8 mouse cellular contexts compared by ENCODE assay signal in the genomic region with DNA sequence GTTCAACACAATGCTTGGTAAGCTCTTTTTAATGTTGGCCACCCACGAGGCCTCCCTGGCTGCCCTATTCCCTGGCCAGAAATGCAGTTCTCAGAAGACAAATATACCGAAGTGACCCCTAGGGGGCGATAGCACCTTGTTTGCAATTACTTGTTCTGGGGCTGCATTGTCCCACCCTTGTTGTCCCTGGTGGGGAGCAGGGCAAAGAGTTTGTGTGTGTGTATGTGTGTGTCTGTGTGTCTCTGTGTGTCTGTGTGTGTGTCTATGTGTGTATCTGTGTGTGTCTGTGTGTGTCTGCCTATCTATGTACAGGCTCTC. TPM values are rescaled to one million over a fixed set of nuclear protein-coding genes. Genes with fewer than 3 reads are reported as not detected.
A peak's percentile ranks its signal among the peaks of the same experiment; 100 is the strongest.
DNase-seq lines count a peak whose midpoint lies in the region; ATAC-seq and TF ChIP-seq lines count a peak whose summit lies in the region.

No protein-coding gene starts in this region.

- intact Hi-C loops in left cerebral cortex, postnatal 25 days (cut with DNase I): no loop called here

- peak; percentile 66; the same call in 1 of the 2 replicates for ATAC-seq in hindbrain, postnatal 0 days
- ATAC-seq in midbrain, embryonic 13.5 days: peak; percentile 56; the same call in 1 of the 2 replicates

- 2% methylated on average over 3 of the region's 3 CpGs for WGBS in forebrain, embryonic 10.5 days
- WGBS in hindbrain, postnatal 0 days: 2% methylated on average over 3 of the region's 3 CpGs
- WGBS in midbrain, embryonic 13.5 days: 2% methylated on average over 3 of the region's 3 CpGs

- H3K4me3 ChIP-seq in bone marrow macrophage, adult 2 months (ENCODE audit: insufficient read depth, low read length): no peak overlapping the region
- no peak overlapping the region for H3K4me3 ChIP-seq in forebrain, embryonic 10.5 days
- no peak overlapping the region for H3K4me3 ChIP-seq in hindbrain, postnatal 0 days (ENCODE audit: low read length)
- no peak overlapping the region for H3K4me3 ChIP-seq in midbrain, embryonic 13.5 days (replicated peaks)

- peak; percentile 81 for TF ChIP-seq CTCF in bone marrow macrophage, adult 2 months (IDR thresholded peaks at IDR 0.05; ENCODE audit: low read depth, low read length)
- TF ChIP-seq CTCF in hindbrain, postnatal 0 days (IDR thresholded peaks at IDR 0.05; ENCODE audit: low read depth): peak; percentile 80

- TF ChIP-seq POLR2A in bone marrow macrophage, adult 2 months (IDR thresholded peaks at IDR 0.05; ENCODE audit: borderline replicate concordance, low read depth, low read length): no peak

- peaks cover 43% of the 10 kb centered on the region for H3K27me3 ChIP-seq in forebrain, embryonic 10.5 days (ENCODE audit: poor library complexity, severe bottlenecking)
- H3K27me3 ChIP-seq in hindbrain, postnatal 0 days (ENCODE audit: insufficient read depth, low read length): no peaks in the 10 kb centered on the region; the same call in 1 of the 2 replicates
- H3K27me3 ChIP-seq in midbrain, embryonic 13.5 days: peaks cover 28% of the 10 kb centered on the region

- H3K27ac ChIP-seq in bone marrow macrophage, adult 2 months (ENCODE audit: insufficient read depth, low read depth, low read length): no peak overlapping the region
- peak overlapping the region; percentile 75; the same call in 1 of the 2 replicates for H3K27ac ChIP-seq in forebrain, embryonic 10.5 days
- H3K27ac ChIP-seq in hindbrain, postnatal 0 days: no peak overlapping the region
- no peak overlapping the region for H3K27ac ChIP-seq in midbrain, embryonic 13.5 days

- no peaks in the 10 kb centered on the region for H3K36me3 ChIP-seq in forebrain, embryonic 10.5 days (replicated peaks)
- H3K36me3 ChIP-seq in hindbrain, postnatal 0 days (ENCODE audit: insufficient read depth, low read length): no peaks in the 10 kb centered on the region
- no peaks in the 10 kb centered on the region for H3K36me3 ChIP-seq in midbrain, embryonic 13.5 days

- no peaks in the 10 kb centered on the region for H3K9me3 ChIP-seq in forebrain, embryonic 10.5 days
- no peaks in the 10 kb centered on the region for H3K9me3 ChIP-seq in hindbrain, postnatal 0 days (ENCODE audit: low read length)
- H3K9me3 ChIP-seq in midbrain, embryonic 13.5 days: no peaks in the 10 kb centered on the region

- DNase-seq in right cerebral cortex, postnatal 14 days: peak; percentile 50
- no peak for DNase-seq in right cerebral cortex, postnatal 36 days (ENCODE audit: low spot score in 2 of 2)
- peak; percentile 76 for DNase-seq in forebrain, embryonic 10.5 days (ENCODE audit: extremely low spot score, low spot score)
- peak; percentile 85 for DNase-seq in hindbrain, postnatal 0 days (ENCODE audit: low spot score)
- peak; percentile 24 to 44 for DNase-seq in left cerebral cortex, postnatal 25 days (ENCODE audit: low spot score in 2 of 2)
- peak; percentile 22 to 37 for DNase-seq in thymus, postnatal 36 days

- no peak overlapping the region for H3K9ac ChIP-seq in hindbrain, postnatal 0 days (replicated peaks; ENCODE audit: low read length)
- H3K9ac ChIP-seq in midbrain, embryonic 13.5 days (replicated peaks): no peak overlapping the region

- no peaks in the 10 kb centered on the region for H3K4me1 ChIP-seq in bone marrow macrophage, adult 2 months (ENCODE audit: control insufficient read depth, insufficient read depth, low read length)
- peaks cover 27% of the 10 kb centered on the region for H3K4me1 ChIP-seq in forebrain, embryonic 10.5 days
- H3K4me1 ChIP-seq in hindbrain, postnatal 0 days (ENCODE audit: insufficient read depth, low read length): 0 out of 2 replicates have a peak, but pooled peaks cover 3% of the 10 kb centered on the region
- H3K4me1 ChIP-seq in midbrain, embryonic 13.5 days (replicated peaks): peaks cover 12% of the 10 kb centered on the region; the same call in 1 of the 2 replicates

- H3K4me2 ChIP-seq in hindbrain, postnatal 0 days (ENCODE audit: low read depth, low read length): no peak overlapping the region
- no peak overlapping the region for H3K4me2 ChIP-seq in midbrain, embryonic 13.5 days (replicated peaks)

RNA-seq across cellular contexts. Expression of gene Htr1d, which starts 8.0 kb away (rescaled TPM):
- polyA plus RNA-seq in bone marrow macrophage, adult 2 months (2012; ENCODE audit: insufficient read depth, insufficient read length, missing spikeins): not detected in 2 replicates
- 0.31 TPM in 1 of 2 replicates, not detected in the other for polyA plus RNA-seq in forebrain, embryonic 10.5 days (2016; fragmentation: Nextera tagmentation; extraction: Ambion mirVana)
- total RNA-seq in hindbrain, postnatal 0 days (2014; rRNA removed): 2.7 and 3.7 TPM in 2 replicates
- 3.6 and 4.0 TPM in 2 replicates for polyA plus RNA-seq in hindbrain, postnatal 0 days (2015; fragmentation: Nextera tagmentation; extraction: Ambion mirVana)
- total RNA-seq in left cerebral cortex, postnatal 25 days (2021): 1 to 10 TPM; 3.8 to 7.4 TPM
- polyA plus RNA-seq in midbrain, embryonic 13.5 days (2015; fragmentation: Nextera tagmentation; extraction: Ambion mirVana): 0.19 and 0.52 TPM in 2 replicates

RNA-seq across cellular contexts. Expression of gene 6030445D17Rik, which starts 30.7 kb away (rescaled TPM):
- not detected in 2 replicates for polyA plus RNA-seq in bone marrow macrophage, adult 2 months (2012; ENCODE audit: insufficient read depth, insufficient read length, missing spikeins)
- 0.07 and 0.32 TPM in 2 replicates for polyA plus RNA-seq in forebrain, embryonic 10.5 days (2016; fragmentation: Nextera tagmentation; extraction: Ambion mirVana)
- total RNA-seq in hindbrain, postnatal 0 days (2014; rRNA removed): 0.29 and 1.0 TPM in 2 replicates
- polyA plus RNA-seq in hindbrain, postnatal 0 days (2015; fragmentation: Nextera tagmentation; extraction: Ambion mirVana): 0.16 and 0.37 TPM in 2 replicates
- total RNA-seq in left cerebral cortex, postnatal 25 days (2021): under 1 TPM; 0.34 to 0.43 TPM
- 0.12 TPM in 1 of 2 replicates, not detected in the other for polyA plus RNA-seq in midbrain, embryonic 13.5 days (2015; fragmentation: Nextera tagmentation; extraction: Ambion mirVana)

RNA-seq across cellular contexts. Expression of gene Luzp1, which starts 38.2 kb away (rescaled TPM):
- 11.9 and 17.2 TPM in 2 replicates for polyA plus RNA-seq in bone marrow macrophage, adult 2 months (2012; ENCODE audit: insufficient read depth, insufficient read length, missing spikeins)
- 153 and 154 TPM in 2 replicates for polyA plus RNA-seq in forebrain, embryonic 10.5 days (2016; fragmentation: Nextera tagmentation; extraction: Ambion mirVana)
- 15.6 and 18.3 TPM in 2 replicates for total RNA-seq in hindbrain, postnatal 0 days (2014; rRNA removed)
- polyA plus RNA-seq in hindbrain, postnatal 0 days (2015; fragmentation: Nextera tagmentation; extraction: Ambion mirVana): 71.4 and 76.4 TPM in 2 replicates
- total RNA-seq in left cerebral cortex, postnatal 25 days (2021): 10 to 100 TPM; 80.2 to 85.7 TPM
- polyA plus RNA-seq in midbrain, embryonic 13.5 days (2015; fragmentation: Nextera tagmentation; extraction: Ambion mirVana): 68.1 and 79.1 TPM in 2 replicates

Comparison
In these comparisons a context has a peak if more than half of its experiments do, and no peak if none do; other contexts are left out.
1. DNase-seq: peak in right cerebral cortex, postnatal 14 days (single experiment), forebrain, embryonic 10.5 days (single experiment), hindbrain, postnatal 0 days (single experiment), left cerebral cortex, postnatal 25 days (2 of 2) and thymus, postnatal 36 days (2 of 2); none in right cerebral cortex, postnatal 36 days (0 of 2).